Mouse (Mus musculus) spleen, postnatal 4 days (tissue): ENCODE results near the gene Rxfp2.

Experiments used
- DNase-seq, 2 experiments: peaks; one replicate each; pipeline ENCODE4 v3.0.0; 2022; ENCODE audit warnings: low spot score in 2 of 2

Rxfp2 gene

DNA sequence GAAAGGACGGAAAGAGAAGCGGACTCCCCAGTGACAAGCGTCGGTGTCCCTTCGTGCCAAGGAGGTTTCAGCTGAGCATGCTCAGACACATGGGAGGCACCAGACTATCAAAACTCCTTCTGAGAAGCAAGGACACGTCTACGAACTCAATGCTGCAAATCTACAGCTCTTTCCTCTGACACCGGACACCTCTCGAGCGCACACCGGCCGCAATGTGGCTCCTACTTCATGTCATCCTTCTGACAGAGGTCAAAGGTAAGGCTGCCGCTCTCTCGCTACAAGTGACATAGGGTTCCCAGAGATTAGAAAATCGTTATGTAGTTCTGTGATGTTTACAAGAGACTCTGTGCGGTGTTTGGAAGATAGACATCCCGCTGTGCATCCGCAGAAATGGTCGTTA is at the start of gene Rxfp2:
Gene Rxfp2, plus strand, starts transcription at position 20 of the 400 bp plus-strand sequence.
- DNase-seq = no peak

DNA sequence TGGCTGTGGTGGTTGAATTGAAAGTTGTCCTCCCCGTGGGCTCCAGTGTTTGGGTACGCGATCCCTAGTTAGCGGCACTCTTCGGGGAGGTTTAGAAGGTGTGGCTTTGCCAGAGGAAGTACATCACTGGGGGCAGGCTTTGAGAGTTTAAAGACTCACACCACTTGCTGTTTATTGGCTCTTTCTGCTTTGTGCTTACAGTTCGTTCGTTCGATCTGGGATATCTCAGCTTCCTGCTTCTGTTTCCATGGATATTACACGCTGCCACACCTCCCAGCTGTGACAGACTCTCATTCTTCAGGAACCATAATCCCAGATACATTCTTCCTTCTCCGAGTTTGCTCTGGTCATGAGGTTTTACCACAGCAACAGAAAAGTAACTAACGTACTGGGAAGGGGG is 48.2 kb upstream of the Rxfp2 start:
- no peak for DNase-seq

GRCm38 (mm10) chr5:149977027-149977426 is 41.4 kb upstream of the Rxfp2 start:
- no peak for DNase-seq

- DNase-seq = no peak
These were observed 34.9 kb upstream of the Rxfp2 start for GRCm38 (mm10) chr5:149983621-149984020.

DNA sequence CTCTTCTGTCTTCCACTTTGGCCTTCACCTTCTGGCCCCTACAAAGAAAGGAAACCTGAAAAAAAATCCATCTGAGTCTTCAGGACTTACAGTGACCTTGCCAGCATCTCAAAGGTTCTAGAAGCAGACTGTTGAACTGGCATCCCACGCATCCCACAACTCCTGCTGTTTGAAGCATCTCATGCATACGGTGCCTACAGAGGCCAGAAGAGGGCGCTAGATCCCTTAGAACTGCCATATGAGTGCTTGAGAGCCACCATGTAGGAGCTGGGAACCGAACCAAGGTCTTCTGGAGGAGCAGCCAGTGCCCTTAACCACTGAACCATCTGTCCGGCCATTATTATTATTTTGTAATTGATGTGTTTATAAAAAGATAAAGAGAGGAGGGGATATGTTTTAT is 23.9 kb upstream of the Rxfp2 start:
- no peak for DNase-seq

DNA sequence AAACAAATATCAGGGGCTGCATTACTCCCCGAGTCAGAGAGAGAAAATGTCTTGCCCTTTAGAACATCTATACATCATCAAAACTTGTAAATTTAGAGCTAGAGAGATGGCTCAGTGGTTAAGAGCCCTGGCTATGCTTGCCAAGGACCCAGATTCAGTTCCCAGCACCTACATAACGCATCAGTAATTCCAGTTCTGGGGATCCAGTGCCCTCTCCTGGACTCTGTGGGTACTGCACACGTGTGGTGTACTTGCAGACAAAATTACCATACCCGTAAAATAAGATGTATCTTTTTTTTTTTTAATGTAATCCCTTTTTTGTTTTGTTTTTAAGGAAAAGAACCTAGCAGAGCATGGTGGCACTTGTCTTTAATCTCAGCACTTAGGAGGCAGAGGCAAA is 21.9 kb upstream of the Rxfp2 start:
- no peak for DNase-seq

DNA sequence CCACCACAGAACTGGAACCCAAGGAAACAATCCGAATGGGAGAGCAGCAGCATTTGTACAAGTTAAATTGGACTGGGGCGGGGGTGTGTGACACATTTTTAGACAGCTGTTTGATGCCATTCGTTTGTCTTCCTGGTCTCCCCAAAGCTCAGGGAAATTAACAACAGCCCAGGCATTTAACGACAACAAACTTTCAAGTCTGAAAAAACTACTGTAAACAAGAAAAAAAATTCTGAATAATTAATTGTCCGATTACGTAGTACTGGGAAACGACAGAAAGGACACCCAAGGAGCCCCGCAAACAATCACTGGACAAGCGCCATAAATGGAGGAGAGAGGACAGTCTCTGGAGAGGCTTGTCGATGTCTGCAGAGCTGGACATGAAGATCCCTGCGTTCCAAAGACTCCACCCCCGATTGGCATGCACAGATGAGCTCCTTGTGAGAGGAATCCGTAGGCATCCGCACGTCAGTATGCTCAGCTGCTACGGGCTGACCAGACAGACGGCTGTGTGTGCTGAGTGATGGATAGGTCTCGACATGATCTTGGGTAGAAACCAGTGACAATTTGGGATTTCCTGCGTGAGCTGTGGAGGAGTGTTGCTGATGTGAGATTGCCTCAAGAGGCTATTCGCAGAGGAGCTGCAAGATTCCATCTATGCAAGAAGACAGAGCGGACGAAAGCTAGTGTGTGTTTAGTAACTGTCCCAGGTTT is 21.0 kb upstream of the Rxfp2 start:
- DNase-seq = no peak

GRCm38 (mm10) chr5:149998311-149998710 is 20.2 kb upstream of the Rxfp2 start:
- no peak for DNase-seq

GRCm38 (mm10) chr5:150005355-150005754 is 13.1 kb upstream of the Rxfp2 start:
- no peak for DNase-seq

DNA sequence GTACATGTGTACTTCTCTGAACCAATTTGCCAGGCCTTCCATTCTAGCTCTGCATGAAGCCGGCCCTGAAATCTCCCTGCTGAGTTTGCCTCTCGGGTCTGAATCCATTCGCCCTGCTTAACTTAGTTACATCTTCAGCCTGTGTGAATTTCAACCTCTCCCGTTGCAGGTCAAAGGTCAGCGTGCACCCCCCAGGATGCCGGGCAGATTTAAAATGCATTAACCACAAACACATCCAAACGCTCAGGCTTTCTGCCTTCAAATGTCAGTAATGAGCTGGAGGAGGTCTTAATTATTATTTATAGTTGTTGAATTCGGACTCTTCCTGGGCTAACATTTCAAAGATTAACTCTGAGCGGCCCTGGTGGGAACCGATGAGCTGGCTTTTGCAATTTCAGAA is 1.6 kb upstream of the Rxfp2 start:
- no peak for DNase-seq

DNA sequence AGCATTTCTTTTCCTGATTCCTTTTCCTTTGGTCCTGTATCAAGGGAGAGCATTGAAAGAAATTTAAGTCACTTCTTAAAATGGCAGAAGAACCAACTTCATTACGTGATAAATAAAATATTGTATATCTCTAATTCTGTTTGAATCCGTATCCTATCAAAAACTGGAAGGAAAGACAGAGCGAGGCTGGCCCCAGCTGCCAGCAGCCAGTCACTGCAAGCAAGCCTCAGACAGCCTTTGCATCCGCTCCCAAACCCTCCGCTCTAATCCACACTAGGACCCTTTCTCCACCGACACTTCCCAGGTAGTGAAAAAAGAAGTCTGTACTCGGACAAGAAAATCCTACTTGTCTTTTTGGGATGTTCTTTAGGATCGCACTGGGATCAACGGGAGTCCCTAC is 803 bp upstream of the Rxfp2 start:
- no peak for DNase-seq

- peak; percentile 37 to 79 for DNase-seq
These were observed 2.4 kb downstream of the Rxfp2 start for GRCm38 (mm10) chr5:150020851-150021250.

DNA sequence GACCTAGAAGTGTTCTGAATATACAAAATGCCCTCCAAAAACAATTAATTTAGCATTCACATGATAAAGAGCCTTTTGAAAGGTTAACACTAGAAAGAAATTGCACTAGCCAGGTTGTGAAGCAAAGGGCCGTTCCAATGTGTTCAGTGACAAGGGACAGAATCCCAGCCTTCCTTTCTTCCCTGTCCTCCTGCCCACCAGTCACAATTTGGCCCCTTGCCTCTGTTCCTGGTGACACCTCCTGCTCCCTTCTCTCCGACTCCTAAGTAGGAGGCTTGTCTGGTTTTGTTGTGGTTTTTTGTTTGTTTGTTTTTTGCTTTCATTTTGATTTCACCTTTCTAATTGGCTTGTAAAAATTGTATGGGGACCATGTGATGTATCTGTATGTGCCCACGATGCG is 3.3 kb downstream of the Rxfp2 start:
- no peak for DNase-seq

- no peak for DNase-seq
These were observed 4.1 kb downstream of the Rxfp2 start for GRCm38 (mm10) chr5:150022556-150022955.

GRCm38 (mm10) chr5:150023476-150023875 is 5.0 kb downstream of the Rxfp2 start:
- DNase-seq = no peak

GRCm38 (mm10) chr5:150024188-150024587 is 5.7 kb downstream of the Rxfp2 start:
- no peak for DNase-seq

- DNase-seq = no peak
These were observed 6.4 kb downstream of the Rxfp2 start for GRCm38 (mm10) chr5:150024901-150025300.

GRCm38 (mm10) chr5:150025326-150025725 is 6.9 kb downstream of the Rxfp2 start:
- DNase-seq = no peak

GRCm38 (mm10) chr5:150026509-150027087 is 8.1 kb downstream of the Rxfp2 start:
- no peak for DNase-seq

- no peak for DNase-seq
These were observed 12.7 kb downstream of the Rxfp2 start for GRCm38 (mm10) chr5:150031201-150031600.

DNA sequence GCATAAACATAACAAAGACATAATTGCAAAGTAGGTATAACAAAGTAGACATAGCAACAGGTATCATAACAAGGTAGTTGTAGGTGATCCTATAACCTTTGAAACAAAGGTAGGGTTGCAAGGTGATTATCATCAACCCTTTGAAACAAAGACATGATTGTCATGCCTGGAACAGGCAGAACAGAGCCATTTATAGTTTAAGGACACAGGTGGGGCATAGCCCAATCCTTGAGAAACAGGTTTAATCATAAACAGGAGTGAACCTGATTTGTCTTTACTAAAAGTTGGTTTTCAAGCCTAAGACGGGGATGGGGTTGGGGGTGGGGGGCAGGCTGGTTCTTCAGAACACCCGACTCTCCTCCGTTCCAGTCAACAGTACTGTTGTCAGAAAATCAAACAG is 13.2 kb downstream of the Rxfp2 start:
- DNase-seq = no peak

DNA sequence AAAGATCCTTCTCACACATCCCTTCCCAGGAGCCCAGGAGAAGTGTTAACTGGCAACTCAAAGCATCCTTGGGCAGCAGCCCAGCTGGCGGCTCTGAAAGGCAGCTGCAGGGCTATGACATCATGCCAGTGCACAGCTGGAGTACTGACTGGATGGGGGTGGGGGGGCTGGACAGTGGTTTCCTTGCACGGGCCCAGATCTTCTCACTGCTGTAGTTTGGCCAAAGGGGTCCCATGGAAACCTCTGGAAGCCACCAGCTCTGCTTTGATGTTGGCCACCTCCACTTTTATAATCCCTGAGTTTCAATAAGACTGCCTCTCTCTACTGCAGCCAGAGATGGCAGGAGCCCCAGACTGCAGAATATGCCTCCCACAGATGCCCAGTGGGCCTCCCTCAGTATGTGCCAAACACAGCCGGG is 13.6 kb downstream of the Rxfp2 start:
- no peak for DNase-seq

DNA sequence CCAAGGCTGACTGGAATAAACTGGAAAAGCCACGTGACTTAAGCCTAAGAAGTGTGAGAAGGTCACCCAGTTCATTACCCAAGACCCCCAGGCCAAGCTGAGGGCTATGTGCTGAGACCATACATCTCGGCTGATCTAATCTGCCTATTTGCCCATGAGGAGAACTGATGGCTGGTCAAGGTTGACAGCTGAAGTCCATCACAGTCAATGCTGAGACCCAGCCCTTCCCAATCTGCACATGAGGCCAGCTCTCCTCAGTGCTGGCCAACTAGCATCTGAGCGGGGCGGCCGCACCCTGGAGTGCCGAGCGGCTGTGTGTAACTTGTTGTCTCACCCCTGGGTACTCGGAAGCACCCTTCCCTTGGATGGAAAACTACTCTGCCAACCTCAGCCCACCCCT is 17.8 kb downstream of the Rxfp2 start:
- DNase-seq = no peak

DNA sequence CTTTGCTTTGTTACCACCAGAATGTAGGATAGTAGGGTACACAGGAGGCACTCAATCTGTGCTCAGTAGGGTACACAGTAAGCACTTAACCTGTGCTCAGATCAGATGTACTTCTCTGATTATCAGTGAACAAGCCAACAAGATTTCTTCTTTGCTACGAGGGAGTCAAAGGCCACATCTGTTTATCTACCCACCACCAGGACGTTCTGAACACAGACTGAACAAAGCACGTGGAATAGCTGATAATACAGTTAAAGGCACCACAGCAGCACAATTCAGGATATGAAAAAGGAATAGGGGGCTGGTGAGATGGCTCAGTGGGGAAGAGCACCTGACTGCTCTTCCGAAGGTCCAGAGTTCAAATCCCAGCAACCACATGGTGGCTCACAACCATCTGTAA is 18.4 kb downstream of the Rxfp2 start:
- no peak for DNase-seq
